9 mouse cellular contexts compared by ENCODE assay signal in genomic region chr2:19521662-19522061, GRCm38 (mm10). TPM values are rescaled to one million over a fixed set of nuclear protein-coding genes. Genes with fewer than 3 reads are reported as not detected.
DNase-seq lines count a peak whose midpoint lies in the region; ATAC-seq lines count a peak whose summit lies in the region.
"Had no signal": no experiment of that assay in that cellular context is flagged by ENCODE, and none has a peak within 500 bp of the region (broad histone marks: within the 10 kb centered on the region; RNA-seq: fewer than 3 reads in every experiment).

No protein-coding gene starts in this region.

- H3K9ac ChIP-seq in kidney, embryonic 16.5 days (replicated peaks; ENCODE audit: low read length), result no peak overlapping the region

- no peak overlapping the region for H3K4me2 ChIP-seq in kidney, embryonic 16.5 days (replicated peaks; ENCODE audit: low read depth, low read length)

- no peak overlapping the region for H3K27ac ChIP-seq in kidney, embryonic 16.5 days (ENCODE audit: low read length)
- H3K27ac ChIP-seq: macrophage had no signal

- no peak overlapping the region for H3K4me3 ChIP-seq in kidney, embryonic 16.5 days (ENCODE audit: low read length)

- H3K36me3 ChIP-seq in kidney, embryonic 16.5 days (ENCODE audit: insufficient read depth, low read length), result no peaks in the 10 kb centered on the region

- peaks cover 13% of the 10 kb centered on the region; the same call in 1 of the 2 replicates for H3K27me3 ChIP-seq in kidney, embryonic 16.5 days (ENCODE audit: insufficient read depth, low read length)

- WGBS in kidney, embryonic 16.5 days, result 37% methylated on average over 7 of the region's 7 CpGs

- H3K9me3 ChIP-seq in kidney, embryonic 16.5 days (ENCODE audit: low read length), result no peaks in the 10 kb centered on the region

- no peak for ATAC-seq in CD4-positive, CD25-positive, alpha-beta regulatory T cell, adult 4 months
- no peak for ATAC-seq in kidney, embryonic 16.5 days (ENCODE audit: low FRiP score, low TSS enrichment)
- no peak for ATAC-seq in megakaryocyte, adult 5-6 weeks (ENCODE audit: poor library complexity, severe bottlenecking)

- DNase-seq in CD4-positive, CD25-positive, alpha-beta regulatory T cell, adult 2 months (ENCODE audit: low read depth, low spot score), result peak; percentile 7
- DNase-seq in kidney, adult 18-20 months, result peak; percentile 42
- peak; percentile 52 for DNase-seq in heart, postnatal 4 days
- peak; percentile 34 for DNase-seq in retina, postnatal 1 day
- no peak for DNase-seq in testis, postnatal 10 days (ENCODE audit: low spot score)

- H3K4me1 ChIP-seq in kidney, embryonic 16.5 days (ENCODE audit: insufficient read depth, low read length), result no peaks in the 10 kb centered on the region

RNA-seq across cellular contexts. Expression of gene 4921504E06Rik, which starts 32.1 kb away (rescaled TPM):
- not detected for polyA plus RNA-seq in CD4-positive, CD25-positive, alpha-beta regulatory T cell, adult 4 months (2017; shearing (Covaris generic))
- not detected in 2 replicates for polyA plus RNA-seq in kidney, embryonic 16.5 days (2015; fragmentation: Nextera tagmentation; extraction: Ambion mirVana)
- total RNA-seq in heart, postnatal 4 days (2021), result not detected
- total RNA-seq in megakaryocyte, adult 5-6 weeks (2015), result not detected in 2 replicates
- total RNA-seq in megakaryocyte, adult 5-6 weeks (2017), result not detected in 2 replicates
- polyA plus RNA-seq: macrophage had no signal
